Mouse (Mus musculus) forebrain, embryonic 10.5 days (tissue): ENCODE measurements around the gene Olfr735. TPM values are rescaled to one million over a fixed set of nuclear protein-coding genes. Genes with fewer than 3 reads are reported as not detected.

ENCODE experiments used
- DNase-seq: peaks from one replicate; pipeline ENCODE4 v3.0.0-alpha.2; 2017; ENCODE audit warnings: low spot score; ENCODE audit errors: extremely low spot score
- H3K27ac ChIP-seq: fragments of 300-500 bp; sonication (generic); 2 replicates; pipeline ENCODE4 v1.5.1; 2016; ENCODE audit warnings: mild to moderate bottlenecking
- H3K27me3 ChIP-seq: fragments of 300-500 bp; sonication (generic); 2 replicates; pipeline ENCODE4 v1.6.1; 2016; ENCODE audit warnings: mild to moderate bottlenecking; ENCODE audit not compliant: poor library complexity, severe bottlenecking
- H3K36me3 ChIP-seq: fragments of 300-500 bp; sonication (generic); replicated peaks from 2 replicates; pipeline ENCODE4 v1.6.1; 2016; ENCODE audit warnings: mild to moderate bottlenecking, moderate library complexity
- H3K4me1 ChIP-seq: fragments of 300-500 bp; sonication (generic); 2 replicates; pipeline ENCODE4 v1.6.1; 2016
- H3K4me3 ChIP-seq: fragments of 300-500 bp; sonication (generic); 2 replicates; pipeline ENCODE4 v1.5.1; 2016; ENCODE audit warnings: mild to moderate bottlenecking, moderate library complexity
- H3K9me3 ChIP-seq: fragments of 300-500 bp; sonication (generic); 2 replicates; pipeline ENCODE4 v1.6.1; 2016; ENCODE audit warnings: mild to moderate bottlenecking, moderate library complexity
- WGBS: fragments of 180-500 bp; shearing (Covaris S2); methylation state at CpG from one replicate; pipeline ENCODE4 v1.1.7; 2016; 5-methylcytosine and 5-hydroxymethylcytosine counted together
- polyA plus RNA-seq: library from polyadenylated mRNA; unstranded; fragments of >200 nt; fragmentation: Nextera tagmentation; extraction: Ambion mirVana; gene quantifications from 2 replicates; pipeline ENCODE4 v1.2.1, GENCODE M21; 2016

Olfr735 gene
- polyA plus RNA-seq = not detected in 2 replicates

DNA sequence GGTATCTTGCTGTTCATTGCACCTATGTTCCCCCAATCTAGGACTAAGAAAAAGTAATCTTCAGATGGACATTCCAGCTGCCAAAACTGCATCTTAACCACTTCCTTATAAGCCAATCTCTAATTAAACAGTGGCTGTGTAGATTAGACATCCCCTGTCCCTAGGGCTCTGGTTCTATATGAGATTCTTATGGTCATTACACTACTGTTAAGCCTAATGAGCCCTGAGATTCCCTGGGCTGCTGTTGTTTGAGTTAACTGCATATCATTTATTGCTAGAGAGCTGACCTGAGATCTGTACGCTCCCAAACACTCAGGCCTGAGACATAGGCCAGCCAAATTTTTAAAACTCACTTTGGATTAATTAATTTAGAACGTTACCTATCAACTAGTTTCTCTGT is at the start of gene Olfr735:
Olfr735 (minus strand) TSS at position 77 of the 400 bp plus-strand sequence.
- Histone ChIP-seq H3K9me3 (no peaks in the 10 kb centered on the region), H3K4me1 (no peaks in the 10 kb centered on the region), H3K27ac (no peak within 1 kb of the TSS), H3K36me3 (no peaks in the 10 kb centered on the region), H3K27me3 (no peaks in the 10 kb centered on the region), H3K4me3 (no peak within 1 kb of the TSS)
- WGBS = 92% methylated on average over 2 of the region's 2 CpGs
- no peak for DNase-seq

DNA sequence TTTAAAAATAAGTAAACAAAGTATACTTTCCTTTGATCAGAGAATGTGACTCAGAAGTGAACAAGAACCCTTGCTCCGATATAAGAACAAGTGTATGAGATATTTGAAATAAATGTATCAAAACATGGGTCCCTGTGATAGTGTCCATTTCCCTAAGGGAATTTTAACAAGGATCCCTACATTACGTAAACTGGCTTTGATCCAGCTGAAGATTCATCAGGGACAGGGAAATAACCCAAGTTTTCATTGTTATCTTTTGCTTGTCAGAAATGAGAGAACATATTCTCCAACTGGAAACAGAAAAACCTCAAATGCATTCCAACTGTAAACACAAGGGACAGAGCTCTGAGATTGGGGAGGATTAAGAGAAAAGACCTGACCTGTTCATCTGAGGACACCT is 32.2 kb upstream of the Olfr735 start, which contains the start of gene Olfr736:
Olfr736 (plus strand) TSS at position 301 of the 400 bp plus-strand sequence.
- WGBS = 94% methylated on average over 2 of the region's 2 CpGs
- H3K27me3 ChIP-seq = no peaks in the 10 kb centered on the region
- no peaks in the 10 kb centered on the region for H3K36me3 ChIP-seq
- no peak for DNase-seq
- no peaks in the 10 kb centered on the region for H3K9me3 ChIP-seq
- no peak within 1 kb of the TSS for H3K4me3 ChIP-seq
- no peaks in the 10 kb centered on the region for H3K4me1 ChIP-seq
- no peak within 1 kb of the TSS for H3K27ac ChIP-seq

DNA sequence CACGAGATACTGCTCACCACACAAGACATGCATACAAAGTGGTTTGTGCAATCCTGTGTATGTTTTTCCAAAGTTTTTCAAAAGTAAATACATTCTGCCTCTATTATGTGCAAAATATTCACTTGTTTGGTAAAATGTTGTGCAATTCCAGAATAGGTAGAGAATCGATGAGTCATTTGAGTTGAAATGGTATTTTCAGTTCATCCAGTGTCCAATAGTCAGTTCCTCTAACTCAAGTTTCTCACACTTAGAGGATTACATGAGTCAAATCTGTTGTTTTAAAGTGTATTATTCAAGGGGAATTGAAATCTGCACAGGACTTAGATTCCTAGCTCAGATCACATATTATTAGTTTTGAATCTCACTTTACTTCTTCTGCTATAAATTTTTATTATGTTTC is 14.9 kb upstream of the Olfr735 start:
- Histone ChIP-seq H3K9me3 (no peaks in the 10 kb centered on the region), H3K4me1 (no peaks in the 10 kb centered on the region), H3K27ac (no peak overlapping the region), H3K27me3 (no peaks in the 10 kb centered on the region), H3K36me3 (no peaks in the 10 kb centered on the region), H3K4me3 (no peak overlapping the region)
- DNase-seq = no peak
- 88% methylated on average over 2 of the region's 2 CpGs for WGBS

DNA sequence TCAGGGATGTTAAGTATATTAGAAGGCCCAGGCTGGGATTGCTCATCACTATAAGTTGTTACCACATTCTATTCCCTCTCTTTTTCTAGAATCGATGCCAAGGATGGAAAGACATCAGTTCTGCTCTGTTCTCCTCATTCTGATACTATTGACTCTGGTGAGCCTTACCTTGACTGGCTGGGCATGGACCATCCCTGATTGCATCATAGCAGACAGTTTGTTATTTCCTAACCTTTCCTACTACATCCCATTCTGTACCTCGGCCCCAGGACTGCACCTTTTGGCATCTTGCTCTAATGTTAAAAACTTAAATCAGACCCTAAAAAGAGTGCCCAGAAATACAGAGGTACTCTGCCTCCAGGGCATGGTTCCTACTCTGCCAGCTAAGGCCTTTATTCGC is 11.8 kb upstream of the Olfr735 start:
- no peaks in the 10 kb centered on the region for H3K4me1 ChIP-seq
- no peak overlapping the region for H3K27ac ChIP-seq
- no peak overlapping the region for H3K4me3 ChIP-seq
- WGBS = 93% methylated on average over 3 of the region's 3 CpGs
- H3K36me3 ChIP-seq = no peaks in the 10 kb centered on the region
- no peaks in the 10 kb centered on the region for H3K9me3 ChIP-seq
- no peaks in the 10 kb centered on the region for H3K27me3 ChIP-seq
- DNase-seq = no peak

DNA sequence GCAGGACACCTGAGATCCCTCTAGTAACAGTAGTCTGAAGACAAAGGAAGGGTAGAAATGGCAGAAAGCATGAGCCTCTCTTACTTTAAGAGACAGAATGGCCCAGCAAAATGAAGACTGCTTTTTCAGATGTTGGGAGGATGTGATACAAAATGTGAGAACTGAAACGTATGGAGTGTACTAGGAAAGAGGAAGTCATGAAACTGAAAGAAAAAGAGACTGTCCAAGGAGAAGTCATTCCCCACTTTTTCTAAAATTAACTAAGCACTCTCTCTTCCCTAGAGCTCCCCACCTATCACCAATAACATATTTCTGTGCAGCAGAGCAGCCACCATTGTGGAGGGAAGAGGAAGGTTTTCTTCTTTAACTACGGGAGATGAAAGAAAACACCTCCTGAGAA is 8.9 kb upstream of the Olfr735 start, which contains the start of gene Tlr11:
Tlr11 (plus strand) TSS at position 322 of the 400 bp plus-strand sequence.
- Histone ChIP-seq H3K36me3 (no peaks in the 10 kb centered on the region), H3K27me3 (no peaks in the 10 kb centered on the region), H3K4me3 (no peak within 1 kb of the TSS), H3K27ac (no peak within 1 kb of the TSS), H3K9me3 (0 out of 2 replicates have a peak, but pooled peaks cover 4% of the 10 kb centered on the region), H3K4me1 (no peaks in the 10 kb centered on the region)
- 85% methylated on average over 2 of the region's 2 CpGs for WGBS
- DNase-seq = no peak

DNA sequence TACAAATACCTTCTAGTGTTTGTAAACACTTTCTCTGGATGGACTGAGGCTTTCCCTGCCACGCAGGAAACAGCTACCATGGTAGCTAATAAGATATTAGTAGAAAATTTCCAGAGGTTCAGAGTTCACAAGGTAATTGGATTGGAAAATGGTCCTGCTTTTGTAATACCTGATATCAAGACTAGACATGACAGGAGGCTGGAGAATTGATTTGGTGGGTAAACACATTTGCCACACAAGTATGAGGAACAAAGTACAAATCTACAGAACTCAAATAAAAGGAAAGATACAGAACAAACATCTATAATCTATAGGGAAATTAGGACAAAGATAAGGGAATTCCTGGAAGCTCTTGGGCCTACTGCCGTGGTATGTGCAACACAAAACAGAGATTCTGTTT is 8.1 kb upstream of the Olfr735 start:
- WGBS = 93% methylated on average over 2 of the region's 2 CpGs

DNA sequence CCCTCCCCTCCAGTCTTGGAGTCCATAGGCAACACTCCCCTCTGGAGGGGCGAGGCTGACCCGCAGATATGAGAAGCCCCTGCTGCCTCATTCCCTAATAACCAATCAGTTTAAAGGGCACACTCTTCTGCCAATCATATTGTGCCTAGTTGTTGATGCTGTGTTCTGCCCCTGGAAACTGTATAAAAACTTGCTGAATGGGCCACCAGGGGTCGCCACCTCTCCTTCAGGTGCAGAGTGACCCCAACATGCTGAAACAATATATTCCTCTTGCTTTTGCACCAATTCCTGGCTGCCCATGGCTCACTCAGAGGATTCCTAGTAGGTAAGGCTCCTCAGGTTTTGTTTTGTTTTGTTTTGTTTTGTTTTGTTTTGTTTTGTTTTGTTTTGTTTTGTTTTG is 3.8 kb upstream of the Olfr735 start:
- 47% methylated on average over 3 of the region's 3 CpGs for WGBS

More for the DNA sequence above, 8.1 kb upstream of the Olfr735 start:
- 0 out of 2 replicates have a peak, but pooled peaks cover 4% of the 10 kb centered on the region for H3K9me3 ChIP-seq
- no peaks in the 10 kb centered on the region for H3K27me3 ChIP-seq
- DNase-seq = no peak
- H3K4me3 ChIP-seq = no peak overlapping the region
- H3K36me3 ChIP-seq = no peaks in the 10 kb centered on the region
- no peak overlapping the region for H3K27ac ChIP-seq
- no peaks in the 10 kb centered on the region for H3K4me1 ChIP-seq

DNA sequence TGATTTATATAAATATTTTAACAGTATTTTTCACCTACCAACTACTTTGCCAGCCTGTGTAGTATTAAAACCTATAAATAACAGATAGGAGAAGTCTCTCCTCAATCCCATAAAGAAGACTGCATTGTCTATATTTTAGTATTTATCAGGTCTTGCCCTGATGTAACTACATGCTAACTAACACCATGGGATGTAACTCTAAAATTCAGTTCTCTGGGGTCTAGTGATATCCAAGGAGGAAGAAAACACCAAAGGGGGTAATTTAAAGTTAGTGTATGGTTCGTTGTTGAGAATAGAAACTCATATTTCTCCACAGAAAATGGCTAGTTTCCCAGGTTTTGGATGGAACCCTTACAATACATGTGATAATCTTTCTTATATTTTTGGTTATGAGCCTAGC is 22.0 kb downstream of the Olfr735 start, which contains the start of gene Olfr734:
Olfr734 (minus strand) TSS at position 101 of the 400 bp plus-strand sequence.
- no peaks in the 10 kb centered on the region for H3K36me3 ChIP-seq
- no peak within 1 kb of the TSS for H3K27ac ChIP-seq
- no peak within 1 kb of the TSS for H3K4me3 ChIP-seq
- 86% methylated on average over 1 of the region's 1 CpGs for WGBS
- H3K9me3 ChIP-seq = no peaks in the 10 kb centered on the region
- H3K4me1 ChIP-seq = no peaks in the 10 kb centered on the region
- no peak for DNase-seq
- no peaks in the 10 kb centered on the region for H3K27me3 ChIP-seq

More for the DNA sequence above, 3.8 kb upstream of the Olfr735 start:
- no peaks in the 10 kb centered on the region for H3K4me1 ChIP-seq
- no peak overlapping the region for H3K4me3 ChIP-seq
- H3K36me3 ChIP-seq = no peaks in the 10 kb centered on the region
- no peak overlapping the region for H3K27ac ChIP-seq
- no peaks in the 10 kb centered on the region for H3K27me3 ChIP-seq
- 0 out of 2 replicates have a peak, but pooled peaks cover 4% of the 10 kb centered on the region for H3K9me3 ChIP-seq
- no peak for DNase-seq

DNA sequence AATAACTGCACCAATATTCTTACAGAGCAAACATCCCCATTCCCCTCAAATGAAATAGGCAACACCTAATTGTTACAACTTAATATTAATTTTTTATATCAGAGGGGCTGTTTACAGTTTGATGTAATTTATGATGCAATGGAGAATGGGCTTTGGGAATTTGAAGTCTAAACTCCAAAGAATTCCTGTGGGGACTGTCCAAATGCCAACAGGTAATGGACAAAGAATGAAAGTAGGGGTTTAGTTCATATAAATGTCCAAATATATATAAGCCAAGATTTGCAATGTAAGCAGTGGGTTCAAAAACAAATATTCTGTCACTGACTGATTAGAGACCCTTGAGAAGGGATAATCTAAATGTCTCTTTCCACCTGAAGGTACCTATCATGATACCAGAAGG is 47.2 kb downstream of the Olfr735 start, which contains the start of gene Olfr733:
Olfr733 (minus strand) TSS at position 101 of the 400 bp plus-strand sequence.
- no peak within 1 kb of the TSS for H3K4me3 ChIP-seq
- no peaks in the 10 kb centered on the region for H3K27me3 ChIP-seq
- no peak within 1 kb of the TSS for H3K27ac ChIP-seq
- DNase-seq = no peak
- H3K36me3 ChIP-seq = no peaks in the 10 kb centered on the region
- H3K9me3 ChIP-seq = no peaks in the 10 kb centered on the region; the same call in 1 of the 2 replicates
- no peaks in the 10 kb centered on the region for H3K4me1 ChIP-seq

Other genes starting within 250 kb of the Olfr735 start
- gene Olfr727, start 225.7 kb downstream of the Olfr735 start, polyA plus RNA-seq = not detected in 2 replicates
- gene Olfr728, start 206.2 kb downstream of the Olfr735 start, polyA plus RNA-seq = not detected in 2 replicates
- gene Olfr729, start 196.0 kb downstream of the Olfr735 start, polyA plus RNA-seq = not detected in 2 replicates
- not detected in 2 replicates for gene Olfr730, start 160.7 kb downstream of the Olfr735 start, polyA plus RNA-seq
- not detected in 2 replicates for gene Olfr731, start 107.0 kb downstream of the Olfr735 start, polyA plus RNA-seq
- not detected in 2 replicates for gene Olfr732, start 64.7 kb downstream of the Olfr735 start, polyA plus RNA-seq
- not detected in 2 replicates for gene Olfr733, start 47.4 kb downstream of the Olfr735 start, polyA plus RNA-seq
- not detected in 2 replicates for gene Olfr734, start 22.1 kb downstream of the Olfr735 start, polyA plus RNA-seq
- not detected in 2 replicates for gene Tlr11, start 9.0 kb upstream of the Olfr735 start, polyA plus RNA-seq
- not detected in 2 replicates for gene Olfr736, start 32.3 kb upstream of the Olfr735 start, polyA plus RNA-seq
- not detected in 2 replicates for gene Olfr738, start 58.7 kb upstream of the Olfr735 start, polyA plus RNA-seq
- gene Olfr739, start 69.8 kb upstream of the Olfr735 start, polyA plus RNA-seq = not detected in 2 replicates
- not detected in 2 replicates for gene Olfr740, start 96.7 kb upstream of the Olfr735 start, polyA plus RNA-seq
- not detected in 2 replicates for gene Olfr741, start 123.9 kb upstream of the Olfr735 start, polyA plus RNA-seq
- gene Olfr742, start 154.7 kb upstream of the Olfr735 start, polyA plus RNA-seq = not detected in 2 replicates
- gene Olfr743, start 173.0 kb upstream of the Olfr735 start, polyA plus RNA-seq = not detected in 2 replicates